Mouse (Mus musculus): ENCODE results near the gene Rftn2. TPM values are rescaled to one million over a fixed set of nuclear protein-coding genes. Genes with fewer than 3 reads are reported as not detected.
A peak's percentile ranks its signal among the peaks of the same experiment; 100 is the strongest.

Gene Rftn2
- 20.8 TPM in 2 replicates for polyA plus RNA-seq (2012; rRNA removed)

DNA sequence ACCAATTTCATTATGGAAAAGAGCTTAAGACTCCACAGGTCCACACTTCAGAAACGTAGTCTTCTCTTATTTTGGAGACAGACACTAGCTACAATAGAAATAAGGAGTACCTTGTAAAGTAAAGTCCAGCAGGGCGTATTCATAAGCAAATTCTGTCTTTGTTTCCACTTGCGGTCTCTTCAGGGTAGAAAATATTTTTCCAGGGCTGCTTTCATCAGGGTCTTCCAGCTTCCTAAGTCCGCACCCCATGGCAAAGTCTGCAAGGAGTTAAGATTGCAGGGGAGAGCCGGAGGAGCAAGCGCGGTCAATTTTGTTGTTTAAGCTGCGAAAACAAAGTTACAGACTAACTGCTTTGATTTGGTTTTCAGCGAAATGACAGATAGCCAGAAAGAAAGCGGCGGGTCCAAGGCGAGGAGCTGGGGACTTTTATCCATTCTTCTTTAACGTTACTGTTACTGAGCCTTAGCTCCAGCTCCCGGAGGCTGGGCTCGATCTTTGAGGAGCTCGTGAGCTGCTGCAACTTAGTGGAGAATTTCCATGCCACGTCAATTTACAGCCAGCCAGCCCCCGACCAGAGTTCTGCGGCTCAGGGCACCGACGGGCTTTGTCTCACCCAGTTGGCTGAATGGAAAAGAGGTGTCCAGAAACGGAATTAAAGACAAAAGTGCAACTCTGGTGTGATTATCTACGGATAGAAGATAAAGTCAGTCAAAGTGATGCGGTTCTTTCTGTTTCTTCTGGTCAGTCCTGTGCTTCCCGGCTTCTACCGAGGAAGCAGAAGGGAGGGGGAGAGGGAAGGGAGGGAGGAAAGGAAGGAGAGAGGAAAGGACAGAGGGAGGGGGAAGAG, at the start of gene Rftn2:
TSS of gene Rftn2 (minus strand) at position 772 of the 847 bp plus-strand sequence.
- Histone ChIP-seq H3K27ac (ENCODE audit: insufficient read depth, low read length) (peak within 1 kb of the TSS; percentile 74), H3K4me3 (ENCODE audit: insufficient read depth, low read length) (peak within 1 kb of the TSS; percentile 28), H3K4me1 (ENCODE audit: control insufficient read depth, insufficient read depth, low read length) (peaks cover 2% of the 10 kb centered on the region)
- TF ChIP-seq POLR2A (IDR thresholded peaks at IDR 0.05; ENCODE audit: extremely low read depth, insufficient read depth, low read length), result no peak
- no peak for TF ChIP-seq CTCF (IDR thresholded peaks at IDR 0.05; ENCODE audit: extremely low read depth, insufficient read depth, low read length)

DNA sequence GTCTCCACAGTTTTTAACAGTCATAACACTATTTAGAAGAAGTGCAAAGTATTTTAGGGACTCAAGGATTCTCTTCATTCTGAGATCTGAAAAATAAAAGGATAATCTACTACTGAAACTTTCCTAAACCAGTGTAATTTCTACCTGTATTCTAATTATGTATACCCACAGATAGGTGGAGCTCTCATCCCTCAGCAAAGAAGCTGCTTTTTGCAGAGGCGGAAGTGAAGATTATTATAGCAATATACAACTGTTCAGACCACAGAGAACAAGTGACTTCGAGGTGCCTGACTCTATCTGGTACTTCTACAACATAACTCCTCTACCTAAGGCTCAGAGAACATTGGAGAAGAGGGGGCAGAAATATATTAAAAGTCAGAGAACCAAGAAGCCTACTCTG, 38.9 kb upstream of the Rftn2 start:
- Histone ChIP-seq H3K4me1 (ENCODE audit: control insufficient read depth, insufficient read depth, low read length) (no peaks in the 10 kb centered on the region), H3K27ac (ENCODE audit: insufficient read depth, low read length) (no peak overlapping the region), H3K4me3 (ENCODE audit: insufficient read depth, low read length) (no peak overlapping the region)
- TF ChIP-seq POLR2A (IDR thresholded peaks at IDR 0.05; ENCODE audit: extremely low read depth, insufficient read depth, low read length), result no peak
- no peak for TF ChIP-seq CTCF (IDR thresholded peaks at IDR 0.05; ENCODE audit: extremely low read depth, insufficient read depth, low read length)

DNA sequence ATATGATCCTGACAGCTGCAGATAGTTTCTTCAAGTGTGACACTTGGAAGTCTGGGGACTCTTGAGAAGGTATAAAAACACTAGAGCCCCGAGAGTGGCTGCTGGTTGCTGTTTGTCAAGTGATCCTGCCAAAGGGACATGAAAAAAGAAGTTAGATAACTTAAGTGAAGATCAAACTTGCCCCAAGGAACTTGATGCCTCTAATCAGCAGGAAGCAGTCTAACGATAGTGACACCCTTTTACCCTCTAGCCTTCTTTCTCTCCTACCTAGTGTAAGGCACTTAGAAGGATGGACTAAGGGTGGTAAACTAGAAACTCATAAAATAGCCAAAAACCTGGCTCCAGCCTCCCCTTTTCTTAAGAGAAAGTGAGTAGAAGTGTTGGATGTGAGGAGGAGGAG, 37.8 kb upstream of the Rftn2 start:
- no peak for TF ChIP-seq POLR2A (IDR thresholded peaks at IDR 0.05; ENCODE audit: extremely low read depth, insufficient read depth, low read length)
- TF ChIP-seq CTCF (IDR thresholded peaks at IDR 0.05; ENCODE audit: extremely low read depth, insufficient read depth, low read length), result no peak
- no peak overlapping the region for H3K4me3 ChIP-seq (ENCODE audit: insufficient read depth, low read length)
- no peak overlapping the region for H3K27ac ChIP-seq (ENCODE audit: insufficient read depth, low read length)
- no peaks in the 10 kb centered on the region for H3K4me1 ChIP-seq (ENCODE audit: control insufficient read depth, insufficient read depth, low read length)

DNA sequence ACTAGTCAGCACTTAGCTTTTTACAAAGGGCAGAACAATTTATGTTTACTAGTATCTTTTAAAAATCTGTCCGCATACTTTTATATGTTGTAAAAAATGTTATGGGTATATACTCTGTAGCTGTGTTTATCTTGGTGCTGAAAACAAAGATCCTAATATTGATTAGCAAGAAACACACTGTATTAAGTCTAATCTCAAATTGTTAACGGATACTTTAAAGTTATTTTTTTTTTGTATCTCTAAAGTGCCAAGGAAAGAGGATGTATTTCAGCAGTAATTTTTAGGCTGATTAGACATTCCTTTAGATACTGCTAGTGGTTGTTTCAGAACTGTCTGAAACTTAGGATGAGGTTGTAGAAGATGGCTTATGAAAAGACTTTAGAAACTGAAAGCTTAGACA, 19.8 kb upstream of the Rftn2 start:
- no peak for TF ChIP-seq CTCF (IDR thresholded peaks at IDR 0.05; ENCODE audit: extremely low read depth, insufficient read depth, low read length)
- TF ChIP-seq POLR2A (IDR thresholded peaks at IDR 0.05; ENCODE audit: extremely low read depth, insufficient read depth, low read length), result no peak
- no peak overlapping the region for H3K27ac ChIP-seq (ENCODE audit: insufficient read depth, low read length)

DNA sequence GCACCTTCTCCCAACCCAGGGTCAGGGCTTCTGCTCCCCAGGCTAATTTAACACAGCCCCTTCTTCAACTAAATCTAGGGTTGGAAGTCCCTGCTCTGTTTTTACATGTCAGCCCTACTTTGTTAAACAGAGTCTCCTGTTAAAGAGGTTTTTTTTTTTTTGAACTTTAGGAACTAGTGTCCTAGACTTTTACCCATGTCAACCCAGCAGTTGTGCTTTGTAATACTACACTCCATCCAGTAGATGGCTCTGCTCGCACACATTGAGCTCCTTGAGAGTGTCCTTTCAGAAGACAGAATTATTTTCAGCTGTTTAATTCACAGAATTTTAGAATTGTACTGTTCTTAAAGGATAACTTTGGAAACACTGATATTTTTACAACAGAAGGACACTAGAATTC, 12.7 kb upstream of the Rftn2 start:
- Histone ChIP-seq H3K27ac (ENCODE audit: insufficient read depth, low read length) (no peak overlapping the region), H3K4me1 (ENCODE audit: control insufficient read depth, insufficient read depth, low read length) (peaks cover 10% of the 10 kb centered on the region; the same call in 1 of the 2 replicates), H3K4me3 (ENCODE audit: insufficient read depth, low read length) (peak overlapping the region; percentile 94; the same call in 1 of the 2 replicates)
- TF ChIP-seq POLR2A (IDR thresholded peaks at IDR 0.05; ENCODE audit: extremely low read depth, insufficient read depth, low read length) (no peak), CTCF (IDR thresholded peaks at IDR 0.05; ENCODE audit: extremely low read depth, insufficient read depth, low read length) (peak; percentile 63; the same call in 1 of the 2 replicates)

More for the DNA sequence above, 19.8 kb upstream of the Rftn2 start:
- Histone ChIP-seq H3K4me1 (ENCODE audit: control insufficient read depth, insufficient read depth, low read length) (peaks cover 2% of the 10 kb centered on the region; the same call in 1 of the 2 replicates), H3K4me3 (ENCODE audit: insufficient read depth, low read length) (no peak overlapping the region)

DNA sequence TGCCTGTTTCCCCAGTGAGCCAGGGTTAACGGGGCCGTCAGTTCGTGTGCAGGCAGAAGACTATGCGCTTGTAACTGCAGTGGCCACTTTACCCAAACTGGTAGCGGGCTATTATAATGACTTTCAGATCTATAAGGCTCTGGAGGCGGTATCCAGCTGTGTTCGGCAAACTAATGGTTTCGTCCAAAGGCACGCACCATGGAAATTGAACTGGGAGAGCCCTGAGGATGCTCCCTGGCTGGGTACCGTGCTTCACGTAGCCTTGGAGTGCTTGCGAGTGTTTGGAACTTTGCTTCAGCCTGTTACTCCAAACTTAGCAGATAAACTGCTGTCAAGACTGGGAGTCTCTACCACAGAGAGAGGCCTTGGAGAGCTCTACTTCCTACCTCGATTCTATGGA, 11.9 kb upstream of the Rftn2 start:
- peaks cover 10% of the 10 kb centered on the region; the same call in 1 of the 2 replicates for H3K4me1 ChIP-seq (ENCODE audit: control insufficient read depth, insufficient read depth, low read length)
- H3K27ac ChIP-seq (ENCODE audit: insufficient read depth, low read length), result no peak overlapping the region
- TF ChIP-seq CTCF (IDR thresholded peaks at IDR 0.05; ENCODE audit: extremely low read depth, insufficient read depth, low read length) (no peak), POLR2A (IDR thresholded peaks at IDR 0.05; ENCODE audit: extremely low read depth, insufficient read depth, low read length) (no peak)
- H3K4me3 ChIP-seq (ENCODE audit: insufficient read depth, low read length), result peak overlapping the region; percentile 94

DNA sequence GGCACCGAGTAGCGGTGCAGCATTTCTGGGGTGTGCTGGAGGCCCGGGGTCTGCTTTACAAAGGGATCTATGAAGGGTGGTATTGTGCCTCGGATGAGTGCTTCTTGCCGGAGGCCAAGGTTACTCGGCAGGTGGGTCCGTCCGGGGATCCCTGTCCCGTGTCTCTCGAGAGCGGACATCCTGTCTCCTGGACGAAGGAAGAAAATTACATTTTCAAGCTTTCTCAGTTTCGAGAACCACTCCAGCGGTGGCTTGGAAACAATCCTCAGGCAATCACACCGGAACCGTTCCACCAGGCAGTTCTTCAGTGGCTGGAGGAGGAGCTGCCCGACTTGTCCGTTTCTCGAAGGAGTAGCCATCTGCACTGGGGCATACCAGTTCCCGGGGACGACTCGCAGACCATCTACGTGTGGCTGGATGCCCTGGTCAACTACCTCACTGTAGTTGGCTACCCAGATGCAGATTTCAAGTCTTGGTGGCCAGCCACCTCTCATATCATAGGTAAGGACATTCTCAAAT, 11.1 kb upstream of the Rftn2 start:
- peaks cover 10% of the 10 kb centered on the region; the same call in 1 of the 2 replicates for H3K4me1 ChIP-seq (ENCODE audit: control insufficient read depth, insufficient read depth, low read length)
- peak overlapping the region; percentile 94 for H3K4me3 ChIP-seq (ENCODE audit: insufficient read depth, low read length)
- peak overlapping the region; percentile 63; the same call in 1 of the 2 replicates for H3K27ac ChIP-seq (ENCODE audit: insufficient read depth, low read length)
- TF ChIP-seq CTCF (IDR thresholded peaks at IDR 0.05; ENCODE audit: extremely low read depth, insufficient read depth, low read length) (no peak), POLR2A (IDR thresholded peaks at IDR 0.05; ENCODE audit: extremely low read depth, insufficient read depth, low read length) (no peak)

DNA sequence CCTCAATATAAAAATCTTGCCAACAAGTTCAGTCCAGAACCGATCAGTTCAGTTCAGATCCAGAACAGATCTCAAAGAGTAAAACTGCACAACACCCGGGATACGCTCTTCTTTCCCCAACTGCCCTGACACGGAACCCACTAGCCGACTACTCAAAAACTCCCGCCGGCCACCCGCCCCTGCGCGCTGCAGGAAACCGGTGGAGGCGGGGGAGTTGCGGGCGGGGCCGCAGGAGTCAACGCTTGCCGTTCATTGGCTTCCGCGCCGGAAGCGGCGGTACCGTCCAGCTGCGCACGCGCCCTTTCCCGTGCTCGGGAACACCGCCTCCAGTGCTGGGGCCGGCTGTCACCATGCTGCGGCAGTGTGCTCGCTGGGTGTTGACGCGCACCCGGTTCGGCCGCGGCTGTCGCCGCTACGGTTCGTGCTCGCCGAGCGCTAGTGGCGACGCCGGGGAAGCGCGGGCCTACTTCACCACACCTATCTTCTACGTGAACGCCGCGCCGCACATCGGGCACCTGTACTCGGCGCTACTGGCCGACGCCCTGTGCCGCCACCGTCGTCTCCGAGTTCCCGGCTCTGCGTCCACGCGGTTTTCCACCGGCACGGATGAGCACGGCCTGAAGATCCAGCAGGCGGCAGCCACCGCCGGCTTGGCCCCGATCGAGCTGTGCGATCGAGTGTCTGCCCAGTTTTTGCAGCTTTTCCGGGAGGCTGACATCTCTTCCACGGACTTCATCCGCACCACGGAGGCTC, 10.5 kb upstream of the Rftn2 start, which contains the start of gene Mars2:
TSS of gene Mars2 (plus strand) at position 288 of the 753 bp plus-strand sequence.
- Histone ChIP-seq H3K4me3 (ENCODE audit: insufficient read depth, low read length) (peak within 1 kb of the TSS; percentile 94), H3K4me1 (ENCODE audit: control insufficient read depth, insufficient read depth, low read length) (peaks cover 10% of the 10 kb centered on the region; the same call in 1 of the 2 replicates), H3K27ac (ENCODE audit: insufficient read depth, low read length) (peak within 1 kb of the TSS; percentile 63; the same call in 1 of the 2 replicates)
- TF ChIP-seq CTCF (IDR thresholded peaks at IDR 0.05; ENCODE audit: extremely low read depth, insufficient read depth, low read length), result no peak
- TF ChIP-seq POLR2A (IDR thresholded peaks at IDR 0.05; ENCODE audit: extremely low read depth, insufficient read depth, low read length), result peak; percentile 94

DNA sequence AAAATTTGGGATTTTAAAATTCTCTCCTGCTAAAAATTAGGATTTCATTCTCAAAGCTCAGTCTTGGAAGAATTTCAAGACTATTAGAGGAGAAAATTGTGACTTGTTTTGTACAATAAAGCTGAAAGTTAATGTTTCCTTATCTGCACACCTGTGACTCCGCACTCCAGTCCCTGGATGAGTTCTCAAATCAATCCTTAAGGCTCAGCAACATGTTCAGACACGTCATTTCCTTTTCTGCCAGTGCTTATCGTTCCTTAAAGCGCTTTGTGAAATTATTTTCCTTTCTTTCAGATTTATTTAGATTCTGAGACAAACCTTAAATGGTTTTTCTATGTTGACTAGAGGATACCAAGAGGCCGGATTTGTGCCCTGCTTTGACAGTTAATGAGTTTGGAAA, 9.9 kb upstream of the Rftn2 start:
- Histone ChIP-seq H3K27ac (ENCODE audit: insufficient read depth, low read length) (no peak overlapping the region), H3K4me3 (ENCODE audit: insufficient read depth, low read length) (no peak overlapping the region; the same call in 1 of the 2 replicates), H3K4me1 (ENCODE audit: control insufficient read depth, insufficient read depth, low read length) (peaks cover 8% of the 10 kb centered on the region; the same call in 1 of the 2 replicates)
- no peak for TF ChIP-seq POLR2A (IDR thresholded peaks at IDR 0.05; ENCODE audit: extremely low read depth, insufficient read depth, low read length)
- TF ChIP-seq CTCF (IDR thresholded peaks at IDR 0.05; ENCODE audit: extremely low read depth, insufficient read depth, low read length), result no peak
